Mouse (Mus musculus) kidney, adult 2 months (tissue): ENCODE results near the gene Mfap1b.
A peak's percentile ranks its signal among the peaks of the same experiment; 100 is the strongest.

Experiments
- CTCF ChIP-seq: fragments of 200-500 bp; conservative IDR thresholded peaks from 2 replicates; pipeline ENCODE4 v1.5.1; 2011; ENCODE audit warnings: low read depth, mild to moderate bottlenecking, control low read depth, low read length, moderate library complexity, mixed read lengths; ENCODE audit not compliant: insufficient read depth, insufficient read length
- POLR2A ChIP-seq: fragments of 200-500 bp; IDR thresholded peaks from one replicate; pipeline ENCODE4 v1.6.1; 2011; ENCODE audit warnings: low read depth, low read length, control low read depth

DNA sequence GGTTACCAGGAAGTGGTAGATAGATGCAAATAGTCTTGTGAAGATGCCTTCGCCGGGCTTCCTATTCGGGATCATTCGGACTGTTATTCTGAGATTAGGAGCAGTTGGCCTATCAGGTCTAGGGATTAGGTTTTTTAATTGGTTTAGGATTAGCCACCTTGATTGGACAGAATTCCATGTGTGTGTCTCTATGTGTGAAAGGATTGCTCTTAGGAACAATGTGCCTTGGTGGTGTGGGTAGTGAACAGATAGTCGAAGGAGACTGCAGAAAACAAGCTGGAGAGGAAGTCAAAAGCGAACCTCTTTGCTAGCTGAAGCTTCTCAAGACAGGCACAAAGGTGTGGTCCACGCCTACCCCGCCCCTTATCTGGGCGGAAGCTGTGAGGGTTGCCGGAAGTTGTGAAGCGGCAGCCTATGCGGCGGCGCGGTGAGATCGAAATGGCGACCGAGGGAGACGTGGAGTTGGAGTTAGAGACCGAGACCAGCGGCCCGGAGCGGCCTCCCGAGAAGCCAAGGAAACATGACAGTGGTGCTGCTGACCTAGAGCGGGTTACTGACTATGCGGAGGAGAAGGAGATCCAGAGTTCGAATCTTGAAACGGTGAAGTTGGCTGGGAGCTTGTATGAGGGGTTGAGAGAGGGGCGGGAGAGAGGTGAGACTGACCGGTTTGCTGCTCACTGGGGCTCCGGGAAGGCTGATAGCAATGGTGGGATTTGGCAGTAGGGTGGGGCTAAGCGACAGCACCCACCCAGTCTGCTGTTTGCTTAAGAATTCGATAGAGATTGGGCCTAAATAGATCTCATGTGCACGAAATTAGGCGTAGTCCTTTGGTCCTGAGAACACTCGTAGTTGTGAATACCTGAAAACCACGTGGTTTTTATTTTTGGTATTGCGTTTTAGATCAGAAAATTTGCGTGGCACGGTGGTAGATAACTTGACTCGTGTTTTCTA is 16.9 kb downstream of the Mfap1b start, which contains the start of gene Serinc4:
- no peak for TF ChIP-seq CTCF
- peak; percentile 77 for TF ChIP-seq POLR2A
